Mouse (Mus musculus): ENCODE measurements at regions not wholly inside any gene's neighbourhood (a gene's known extent, or its start where the extent isn't known, plus 50 kb on each side); places are given as distances from the start of the nearest gene placed in this dataset.
"Not testable (repeated sequence)": the region's sequence is repeated elsewhere in the genome, so short reads cannot be mapped to it uniquely, and the experiment has no call there.

GRCm38 (mm10) chr1:43301866-43302571, 105.2 kb upstream of the Fhl2 start:
- TF ChIP-seq CTCF (IDR thresholded peaks at IDR 0.05; ENCODE audit: borderline replicate concordance, insufficient read depth, low read length) (no peak), POLR2A (IDR thresholded peaks at IDR 0.05; ENCODE audit: low read depth, low read length) (no peak)
- 0 out of 2 replicates have a peak, but pooled peaks cover 3% of the 10 kb centered on the region for H3K4me1 ChIP-seq (ENCODE audit: control insufficient read depth, insufficient read depth, low read length)
- no peak overlapping the region for H3K27ac ChIP-seq (ENCODE audit: insufficient read depth, low read length)

DNA sequence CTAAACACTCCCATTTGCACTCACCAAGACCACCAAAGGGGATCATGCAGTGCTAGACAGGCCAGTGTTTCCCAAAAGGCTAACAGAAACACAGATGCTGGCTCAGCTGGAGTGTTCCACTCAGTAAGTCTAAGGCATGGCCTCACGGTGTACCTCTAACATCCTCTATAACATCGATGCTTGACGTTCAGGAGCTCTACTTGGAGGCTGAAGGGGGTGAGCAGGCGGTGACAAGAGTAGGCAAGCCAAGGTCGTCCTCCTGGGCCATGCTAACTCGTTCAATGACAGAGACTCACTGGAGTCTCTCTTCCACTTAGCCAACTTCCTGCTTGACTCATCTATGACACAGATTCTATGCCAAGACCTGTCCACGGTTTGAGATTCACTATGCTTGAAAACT, 105.9 kb upstream of the Fhl2 start:
- Histone ChIP-seq H3K27ac (ENCODE audit: insufficient read depth, low read length) (no peak overlapping the region), H3K4me3 (ENCODE audit: insufficient read depth, low read length) (no peak overlapping the region), H3K4me1 (ENCODE audit: control insufficient read depth, insufficient read depth, low read length) (0 out of 2 replicates have a peak, but pooled peaks cover 3% of the 10 kb centered on the region)
- TF ChIP-seq POLR2A (IDR thresholded peaks at IDR 0.05; ENCODE audit: low read depth, low read length) (no peak), CTCF (IDR thresholded peaks at IDR 0.05; ENCODE audit: borderline replicate concordance, insufficient read depth, low read length) (no peak)

More at GRCm38 (mm10) chr1:43301866-43302571, 105.2 kb upstream of the Fhl2 start:
- H3K4me3 ChIP-seq (ENCODE audit: insufficient read depth, low read length), result no peak overlapping the region

DNA sequence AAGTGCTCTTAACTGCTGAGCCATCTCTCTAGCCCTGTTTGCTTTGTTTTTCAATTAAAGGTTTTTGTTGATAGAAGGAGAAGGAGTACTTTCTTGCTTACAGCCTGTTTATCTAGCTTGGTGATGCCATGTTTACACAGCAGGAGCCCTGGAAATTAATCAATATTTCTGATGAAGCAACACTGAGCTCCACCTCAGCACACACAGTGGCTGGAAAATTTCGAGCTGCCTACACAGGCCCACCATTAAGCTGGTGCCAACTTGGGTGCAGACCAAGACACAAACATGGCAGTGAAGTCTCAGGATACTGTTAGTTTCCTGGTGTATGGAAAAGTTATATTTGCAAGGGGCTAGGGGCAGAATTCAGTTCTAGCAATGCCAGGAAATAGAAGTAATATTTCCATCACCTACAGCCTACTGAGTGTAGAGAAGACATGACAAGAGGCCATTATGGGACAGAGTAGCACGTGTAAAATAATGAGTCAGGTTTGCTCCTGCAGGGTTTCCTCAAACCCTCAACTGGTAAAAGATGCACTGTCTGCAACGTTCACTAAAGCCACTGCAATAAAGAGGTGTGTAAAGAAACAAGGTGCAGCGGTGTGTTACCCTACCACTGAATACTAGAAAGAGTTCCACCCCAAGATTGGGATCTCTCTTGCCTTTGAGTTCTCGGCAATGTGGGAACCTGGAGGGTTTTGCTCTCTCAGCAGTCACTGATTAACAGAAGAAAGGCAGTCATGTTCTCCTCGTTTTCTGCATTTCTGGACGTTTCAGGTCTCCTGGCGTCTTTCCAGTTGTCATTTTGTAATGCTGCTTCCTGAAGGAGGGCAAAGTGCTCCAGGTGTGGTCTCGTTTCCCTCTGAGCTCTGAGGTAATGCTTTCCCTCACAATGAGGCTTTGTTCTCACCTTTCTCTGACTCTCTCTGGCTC, 108.8 kb upstream of the Fhl2 start:
- Histone ChIP-seq H3K27ac (ENCODE audit: insufficient read depth, low read length) (no peak overlapping the region), H3K4me1 (ENCODE audit: control insufficient read depth, insufficient read depth, low read length) (0 out of 2 replicates have a peak, but pooled peaks cover 3% of the 10 kb centered on the region), H3K4me3 (ENCODE audit: insufficient read depth, low read length) (no peak overlapping the region)
- TF ChIP-seq CTCF (IDR thresholded peaks at IDR 0.05; ENCODE audit: borderline replicate concordance, insufficient read depth, low read length) (no peak), POLR2A (IDR thresholded peaks at IDR 0.05; ENCODE audit: low read depth, low read length) (no peak)

- Histone ChIP-seq H3K27ac (ENCODE audit: insufficient read depth, low read length) (no peak overlapping the region), H3K4me1 (ENCODE audit: control insufficient read depth, insufficient read depth, low read length) (no peaks in the 10 kb centered on the region), H3K4me3 (ENCODE audit: insufficient read depth, low read length) (no peak overlapping the region)
- no peak for TF ChIP-seq CTCF (IDR thresholded peaks at IDR 0.05; ENCODE audit: borderline replicate concordance, insufficient read depth, low read length)
- no peak for TF ChIP-seq POLR2A (IDR thresholded peaks at IDR 0.05; ENCODE audit: low read depth, low read length)
Observed at GRCm38 (mm10) chr1:43310711-43311695, 114.2 kb upstream of the Fhl2 start.

- not testable (repeated sequence) for H3K4me1 ChIP-seq (ENCODE audit: control insufficient read depth, insufficient read depth, low read length); H3K27ac ChIP-seq (ENCODE audit: insufficient read depth, low read length)
Observed at GRCm38 (mm10) chr1:43316331-43316730, 119.5 kb upstream of the Fhl2 start.

GRCm38 (mm10) chr1:43317076-43317871, 120.5 kb upstream of the Fhl2 start:
- Histone ChIP-seq H3K27ac (ENCODE audit: insufficient read depth, low read length) (no peak overlapping the region), H3K4me3 (ENCODE audit: insufficient read depth, low read length) (no peak overlapping the region), H3K4me1 (ENCODE audit: control insufficient read depth, insufficient read depth, low read length) (no peaks in the 10 kb centered on the region)
- no peak for TF ChIP-seq CTCF (IDR thresholded peaks at IDR 0.05; ENCODE audit: borderline replicate concordance, insufficient read depth, low read length)
- TF ChIP-seq POLR2A (IDR thresholded peaks at IDR 0.05; ENCODE audit: low read depth, low read length), result no peak

More at GRCm38 (mm10) chr1:43316331-43316730, 119.5 kb upstream of the Fhl2 start:
- not testable (repeated sequence) for H3K4me3 ChIP-seq (ENCODE audit: insufficient read depth, low read length)

DNA sequence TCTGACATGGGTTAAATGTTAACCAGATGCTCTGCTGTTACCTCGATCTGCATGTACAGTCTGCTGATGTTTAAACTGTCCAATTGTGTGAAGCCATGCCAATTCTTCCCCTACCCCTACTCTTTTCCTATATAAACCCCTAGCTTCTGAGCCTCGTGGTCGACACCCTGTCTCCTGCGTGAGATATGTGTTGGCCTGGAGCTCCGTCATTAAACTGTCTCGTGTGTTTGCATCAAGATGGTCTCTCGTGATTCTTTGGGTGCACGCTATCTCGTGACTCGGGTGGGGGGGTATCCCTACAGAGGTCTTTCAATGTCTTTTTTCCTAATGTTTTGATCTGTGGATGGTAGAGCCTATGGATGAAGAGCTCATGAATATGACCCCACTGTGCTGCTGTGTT, 110.9 kb upstream of the Nck2 start:
- H3K27ac ChIP-seq (ENCODE audit: insufficient read depth, low read length); H3K4me3 ChIP-seq (ENCODE audit: insufficient read depth, low read length); H3K4me1 ChIP-seq (ENCODE audit: control insufficient read depth, insufficient read depth, low read length): not testable (repeated sequence)

GRCm38 (mm10) chr1:43337168-43337784, 107.1 kb upstream of the Nck2 start:
- Histone ChIP-seq H3K4me1 (ENCODE audit: control insufficient read depth, insufficient read depth, low read length) (peaks cover 8% of the 10 kb centered on the region), H3K4me3 (ENCODE audit: insufficient read depth, low read length) (no peak overlapping the region), H3K27ac (ENCODE audit: insufficient read depth, low read length) (no peak overlapping the region)
- TF ChIP-seq CTCF (IDR thresholded peaks at IDR 0.05; ENCODE audit: borderline replicate concordance, insufficient read depth, low read length), result no peak
- no peak for TF ChIP-seq POLR2A (IDR thresholded peaks at IDR 0.05; ENCODE audit: low read depth, low read length)

All from embryonic fibroblast, embryonic 13.5 days (primary cell).